Mouse (Mus musculus): ENCODE data around the gene Prmt9. TPM values are rescaled to one million over a fixed set of nuclear protein-coding genes. Genes with fewer than 3 reads are reported as not detected.

Prmt9 gene
- total RNA-seq (2018; cell fraction: chromatin; rRNA removed): 100 to 1,000 TPM in 14 of 26 experiments, 10 to 100 TPM in 12; 28.2 to 133 (median 102) TPM
- total RNA-seq (2018; cell fraction: cytosol; rRNA removed): 10 to 100 TPM; 17.7 to 34.6 (median 23.2) TPM
- 10 to 100 TPM; 22.3 to 72.3 (median 54.1) TPM for total RNA-seq (2018; cell fraction: nucleus; rRNA removed)
- polyA plus RNA-seq (2018): 17.9 to 22.7 TPM (median 19.0 TPM) in 3 replicates

DNA sequence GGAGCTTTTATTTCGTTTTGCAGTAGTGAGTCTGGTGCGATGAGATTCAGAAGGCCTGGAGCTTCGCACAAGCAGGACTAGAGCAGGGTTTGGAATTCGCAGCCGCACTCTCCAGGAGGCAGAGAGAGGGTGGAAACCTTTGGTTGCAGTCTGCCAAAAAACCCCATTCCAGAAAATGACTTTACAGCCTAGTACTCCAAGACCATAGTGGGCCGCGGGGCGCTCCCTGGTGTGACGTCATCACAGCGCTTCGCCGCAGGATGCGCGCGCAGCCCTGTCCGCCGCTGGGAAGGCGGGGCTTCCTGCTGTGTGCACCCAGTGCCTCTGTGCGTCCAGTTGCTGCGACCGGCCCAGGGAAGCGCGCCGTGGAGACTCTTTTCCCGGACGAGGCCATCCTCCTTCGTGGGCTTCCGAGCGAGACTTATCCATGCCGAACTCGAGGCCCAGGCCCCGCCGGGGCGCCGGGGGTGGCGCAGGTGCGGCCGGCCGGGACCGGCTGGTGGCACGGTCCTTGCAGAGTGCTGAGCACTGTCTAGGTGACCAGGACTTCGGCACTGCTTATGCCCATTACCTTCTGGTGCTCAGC is at the start of gene Prmt9:
Prmt9 (plus strand) TSS at position 277 of the 586 bp plus-strand sequence.
- H3K79me2 ChIP-seq (ENCODE audit: inconsistent target): peaks cover 47% of the 10 kb centered on the region
- H3K36me3 ChIP-seq (ENCODE audit: inconsistent target): peaks cover 30% of the 10 kb centered on the region
- peak within 1 kb of the TSS; percentile 47 for H3K27ac ChIP-seq
- H3K4me3 ChIP-seq (ENCODE audit: inconsistent target): peak within 1 kb of the TSS; percentile 71
- 5% methylated on average over 42 of the region's 42 CpGs for WGBS (ENCODE audit: missing documents)

DNA sequence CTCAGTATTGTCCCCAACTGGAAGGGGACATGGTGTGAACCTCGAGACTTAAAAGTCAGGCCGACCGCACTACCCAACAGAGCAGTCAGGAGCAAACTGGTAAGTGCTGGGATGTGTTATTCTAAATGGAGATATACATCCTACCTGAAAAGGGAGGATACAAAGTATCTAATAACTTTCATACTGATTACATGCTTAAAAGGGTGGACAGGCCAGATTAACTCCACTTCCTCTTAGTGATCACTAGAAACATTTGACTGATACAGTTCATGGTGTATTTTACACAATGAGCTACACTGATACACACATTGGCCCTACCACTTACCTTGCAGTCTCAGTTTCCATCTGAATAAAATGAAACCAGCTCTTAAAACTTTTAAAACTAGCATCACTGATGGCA is 48.9 kb upstream of the Prmt9 start:
- Histone ChIP-seq H3K27ac (no peak overlapping the region), H3K4me3 (ENCODE audit: inconsistent target) (no peak overlapping the region), H3K36me3 (ENCODE audit: inconsistent target) (no peaks in the 10 kb centered on the region), H3K79me2 (ENCODE audit: inconsistent target) (peaks cover 100% of the 10 kb centered on the region)
- WGBS (ENCODE audit: missing documents): no CpG with 5 or more reads among the region's 3 CpGs

DNA sequence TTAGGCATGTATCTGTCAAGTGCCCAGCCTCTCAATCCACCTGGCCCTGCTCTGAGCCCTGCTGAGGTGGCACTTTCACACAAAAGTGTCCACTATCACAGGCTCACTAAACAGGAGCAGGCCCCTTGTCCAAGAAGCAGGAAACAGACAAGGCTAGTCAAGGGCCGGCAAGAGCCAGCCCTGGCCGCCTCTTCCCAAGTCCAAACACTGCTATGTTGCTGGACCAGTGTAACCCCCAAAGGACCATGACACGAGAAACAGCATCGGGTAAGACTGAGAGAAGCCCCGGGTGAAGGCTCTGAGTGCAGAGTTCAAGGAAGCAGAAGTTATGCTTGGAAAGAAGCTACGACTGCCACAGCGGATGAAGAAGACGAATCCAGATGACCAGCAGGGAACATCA is 48.1 kb upstream of the Prmt9 start:
- no peak overlapping the region for H3K27ac ChIP-seq
- peaks cover 100% of the 10 kb centered on the region for H3K79me2 ChIP-seq (ENCODE audit: inconsistent target)
- H3K4me3 ChIP-seq (ENCODE audit: inconsistent target): no peak overlapping the region
- no peaks in the 10 kb centered on the region for H3K36me3 ChIP-seq (ENCODE audit: inconsistent target)
- WGBS (ENCODE audit: missing documents): 91% methylated on average over 6 of the region's 8 CpGs

DNA sequence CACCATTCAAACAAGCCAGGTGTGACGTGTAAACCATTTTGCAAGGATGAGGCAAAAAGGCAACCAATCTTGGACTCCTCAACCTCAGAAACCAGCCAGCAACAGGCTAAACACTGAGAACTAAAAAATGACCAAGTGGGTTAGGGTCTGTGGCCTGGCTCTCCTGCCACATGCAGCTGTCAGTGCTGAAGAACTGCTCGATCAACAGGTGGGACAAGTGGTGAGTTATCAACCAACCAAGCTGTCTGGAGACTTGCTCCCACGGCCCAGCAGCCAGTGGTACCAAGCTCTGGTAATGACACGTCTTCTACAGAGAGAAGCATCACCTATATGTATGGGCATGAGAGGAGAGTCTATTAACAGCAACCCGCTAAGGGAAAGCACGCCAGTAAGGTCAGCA is 46.6 kb upstream of the Prmt9 start:
- Histone ChIP-seq H3K36me3 (ENCODE audit: inconsistent target) (no peaks in the 10 kb centered on the region), H3K79me2 (ENCODE audit: inconsistent target) (peaks cover 100% of the 10 kb centered on the region), H3K27ac (no peak overlapping the region), H3K4me3 (ENCODE audit: inconsistent target) (no peak overlapping the region)
- 93% methylated on average over 6 of the region's 6 CpGs for WGBS (ENCODE audit: missing documents)

DNA sequence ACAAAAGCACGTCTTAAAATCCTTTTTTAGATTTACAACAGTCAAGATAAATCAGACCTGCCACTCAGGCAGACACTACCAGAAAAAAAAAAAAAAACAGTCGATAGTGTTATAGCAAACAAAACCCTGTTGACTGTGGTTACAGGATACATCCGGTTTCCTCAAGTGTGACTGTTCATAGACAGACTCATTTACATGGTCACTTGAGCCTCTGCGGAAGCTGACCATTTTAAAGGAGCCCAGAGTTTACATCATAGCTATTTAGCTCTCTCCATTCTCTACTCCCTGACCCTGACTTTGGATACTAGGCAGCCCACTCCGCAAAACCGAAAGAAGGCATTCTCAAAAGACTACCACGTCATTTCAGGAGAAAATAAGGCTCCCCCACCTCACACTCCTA is 42.7 kb upstream of the Prmt9 start:
- 81% methylated on average over 7 of the region's 7 CpGs for WGBS (ENCODE audit: missing documents)

DNA sequence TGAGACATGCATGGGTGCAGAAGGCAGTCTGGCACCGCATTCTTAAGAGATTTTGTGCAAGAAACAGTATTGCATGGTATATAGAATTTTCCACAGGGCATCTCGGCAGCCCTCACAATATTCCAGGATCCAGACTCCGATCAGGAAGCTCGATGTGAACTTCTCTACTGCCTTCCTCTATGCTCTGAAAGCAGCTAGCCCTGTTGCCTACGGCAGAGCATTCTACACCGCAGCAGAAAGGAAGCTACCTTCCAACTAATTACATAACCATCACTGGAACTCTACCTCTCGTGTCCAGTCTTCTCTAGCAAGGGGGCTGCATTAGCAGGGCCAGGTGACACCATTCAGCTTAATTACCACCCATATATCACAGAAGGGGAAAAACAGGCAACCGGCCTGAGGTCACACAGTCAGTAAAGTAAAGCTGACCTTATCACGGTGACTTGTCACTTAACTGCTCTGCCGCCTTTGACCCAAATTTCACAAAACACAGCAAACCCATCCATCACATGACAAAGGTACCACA is 41.6 kb upstream of the Prmt9 start:
- 90% methylated on average over 10 of the region's 10 CpGs for WGBS (ENCODE audit: missing documents)
- no peak overlapping the region for H3K27ac ChIP-seq
- no peak overlapping the region for H3K4me3 ChIP-seq (ENCODE audit: inconsistent target)
- peaks cover 100% of the 10 kb centered on the region for H3K79me2 ChIP-seq (ENCODE audit: inconsistent target)
- H3K36me3 ChIP-seq (ENCODE audit: inconsistent target): no peaks in the 10 kb centered on the region

More for the DNA sequence above, 42.7 kb upstream of the Prmt9 start:
- no peak overlapping the region for H3K27ac ChIP-seq
- peaks cover 100% of the 10 kb centered on the region for H3K79me2 ChIP-seq (ENCODE audit: inconsistent target)
- no peaks in the 10 kb centered on the region for H3K36me3 ChIP-seq (ENCODE audit: inconsistent target)
- H3K4me3 ChIP-seq (ENCODE audit: inconsistent target): no peak overlapping the region

DNA sequence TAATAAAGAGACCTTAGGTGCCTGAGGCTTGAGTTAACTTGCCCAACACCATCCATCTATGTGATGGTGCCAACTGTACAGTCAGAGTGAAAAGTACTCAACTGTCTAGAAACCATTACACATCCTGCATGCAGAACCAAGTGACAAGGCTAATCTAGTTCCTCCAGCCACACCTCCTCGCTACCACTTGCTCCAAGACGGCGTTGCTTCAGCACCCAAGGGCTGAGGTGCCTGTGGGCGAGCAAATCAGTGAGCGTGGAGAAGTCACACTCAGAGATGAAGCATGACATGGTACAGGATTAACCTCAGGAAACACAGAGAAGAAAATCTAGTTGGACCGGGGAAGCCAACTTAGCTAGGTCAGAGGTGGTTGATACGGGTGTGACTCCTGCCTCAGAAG is 40.2 kb upstream of the Prmt9 start:
- peaks cover 100% of the 10 kb centered on the region for H3K79me2 ChIP-seq (ENCODE audit: inconsistent target)
- WGBS (ENCODE audit: missing documents): 44% methylated on average over 7 of the region's 7 CpGs
- H3K27ac ChIP-seq: no peak overlapping the region
- no peak overlapping the region for H3K4me3 ChIP-seq (ENCODE audit: inconsistent target)
- H3K36me3 ChIP-seq (ENCODE audit: inconsistent target): no peaks in the 10 kb centered on the region

DNA sequence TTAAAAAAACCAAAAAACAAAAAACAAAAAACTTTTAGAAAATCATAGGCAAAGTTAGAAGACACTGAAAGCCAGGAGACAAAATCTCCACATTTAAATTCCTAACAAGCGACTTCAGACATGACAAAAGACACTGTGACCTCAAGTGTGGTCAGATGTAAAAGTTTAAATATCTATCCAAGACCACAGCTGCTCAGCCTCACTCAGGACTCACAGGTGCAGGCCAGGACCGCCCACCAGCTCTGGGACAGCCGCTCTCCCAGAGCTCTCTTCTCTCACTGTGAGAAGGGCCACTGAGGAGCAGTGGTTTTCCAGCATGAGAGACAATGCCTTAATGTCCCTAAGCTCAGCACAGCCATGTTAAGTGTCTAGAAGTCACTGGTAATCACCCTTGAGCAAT is 38.8 kb upstream of the Prmt9 start:
- Histone ChIP-seq H3K4me3 (ENCODE audit: inconsistent target) (no peak overlapping the region), H3K27ac (no peak overlapping the region), H3K36me3 (ENCODE audit: inconsistent target) (no peaks in the 10 kb centered on the region), H3K79me2 (ENCODE audit: inconsistent target) (peaks cover 100% of the 10 kb centered on the region)
- WGBS (ENCODE audit: missing documents): 97% methylated on average over 3 of the region's 3 CpGs

DNA sequence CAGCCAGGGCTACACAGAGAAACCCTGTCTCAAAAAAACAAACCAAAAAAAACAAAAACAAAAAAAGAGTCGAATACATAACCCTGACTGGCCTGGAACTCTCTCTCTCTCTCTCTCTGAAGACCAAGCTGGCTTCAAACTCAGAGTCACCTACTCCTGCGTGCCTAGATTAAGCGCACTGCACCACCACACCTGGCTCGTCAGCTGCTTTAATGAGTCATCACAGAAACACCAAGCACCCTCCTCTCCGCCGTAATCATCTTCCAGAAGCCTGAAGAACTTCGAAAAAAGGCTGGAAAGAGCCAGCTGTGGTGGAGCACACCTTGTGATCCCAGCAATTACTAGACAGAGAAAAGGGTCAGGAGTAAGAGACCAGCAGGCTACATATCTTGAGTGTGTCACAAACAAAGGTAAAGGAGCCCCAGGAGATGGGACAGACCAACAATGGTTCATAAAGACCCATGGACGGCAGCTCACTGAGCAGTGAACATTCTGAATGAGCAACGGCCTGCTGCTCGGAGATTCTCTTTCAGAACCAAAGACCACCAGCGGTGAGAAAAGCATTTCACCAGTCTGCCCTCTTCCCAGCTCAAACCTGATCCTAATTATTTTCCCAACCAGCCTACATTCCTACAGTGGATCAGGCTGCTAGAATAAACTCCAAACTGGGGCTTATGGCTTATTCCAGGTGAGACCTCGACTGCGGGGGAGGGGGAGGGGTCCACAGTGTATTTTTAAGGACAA is 37.3 kb upstream of the Prmt9 start:
- WGBS (ENCODE audit: missing documents): 93% methylated on average over 12 of the region's 13 CpGs
- H3K27ac ChIP-seq: no peak overlapping the region
- no peak overlapping the region for H3K4me3 ChIP-seq (ENCODE audit: inconsistent target)

DNA sequence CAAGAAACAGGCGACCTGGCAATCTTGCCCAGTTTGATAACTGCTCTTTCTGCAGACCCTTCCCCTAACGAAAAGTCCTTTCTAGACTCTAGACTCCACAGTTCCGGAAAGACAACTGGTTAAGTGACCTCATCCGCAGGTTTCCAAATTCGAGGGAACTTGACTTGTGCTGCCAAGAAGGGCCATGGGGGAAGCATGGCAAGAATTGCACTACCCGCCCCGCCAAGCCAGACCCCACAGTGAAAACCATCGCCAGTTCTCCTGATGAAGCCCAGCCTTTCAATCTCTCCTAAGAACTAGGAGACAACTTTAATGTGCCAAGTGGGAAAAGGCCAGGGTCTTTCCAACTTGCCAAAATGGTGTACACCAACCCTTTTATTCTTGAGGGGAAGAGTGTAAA is 34.0 kb upstream of the Prmt9 start:
- Histone ChIP-seq H3K36me3 (ENCODE audit: inconsistent target) (no peaks in the 10 kb centered on the region), H3K79me2 (ENCODE audit: inconsistent target) (peaks cover 94% of the 10 kb centered on the region), H3K27ac (no peak overlapping the region), H3K4me3 (ENCODE audit: inconsistent target) (no peak overlapping the region; the same call in 1 of the 2 replicates)
- 90% methylated on average over 8 of the region's 8 CpGs for WGBS (ENCODE audit: missing documents)

More for the DNA sequence above, 37.3 kb upstream of the Prmt9 start:
- Histone ChIP-seq H3K36me3 (ENCODE audit: inconsistent target) (no peaks in the 10 kb centered on the region), H3K79me2 (ENCODE audit: inconsistent target) (peaks cover 100% of the 10 kb centered on the region)

DNA sequence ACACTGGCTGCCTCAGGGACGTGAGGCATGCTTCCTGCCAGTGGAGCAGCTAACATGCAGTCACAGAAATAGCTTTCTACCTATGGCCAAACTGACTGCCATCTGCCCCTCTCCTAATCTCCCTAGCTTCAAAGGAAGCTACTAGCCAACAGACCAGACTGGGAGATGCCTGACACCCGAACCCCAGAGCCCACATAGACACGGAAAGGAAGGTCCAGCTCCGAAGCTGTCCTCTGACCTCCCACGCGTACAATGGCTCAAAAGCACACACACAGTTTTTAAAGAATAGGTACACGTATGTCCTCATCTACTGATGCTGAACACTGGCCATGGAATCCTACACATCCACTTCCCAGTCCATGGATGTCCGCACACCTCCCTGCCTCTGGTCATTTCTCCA is 33.4 kb upstream of the Prmt9 start:
- 93% methylated on average over 7 of the region's 8 CpGs for WGBS (ENCODE audit: missing documents)
- Histone ChIP-seq H3K4me3 (ENCODE audit: inconsistent target) (peak overlapping the region; percentile 80), H3K79me2 (ENCODE audit: inconsistent target) (peaks cover 92% of the 10 kb centered on the region), H3K36me3 (ENCODE audit: inconsistent target) (no peaks in the 10 kb centered on the region), H3K27ac (no peak overlapping the region)

DNA sequence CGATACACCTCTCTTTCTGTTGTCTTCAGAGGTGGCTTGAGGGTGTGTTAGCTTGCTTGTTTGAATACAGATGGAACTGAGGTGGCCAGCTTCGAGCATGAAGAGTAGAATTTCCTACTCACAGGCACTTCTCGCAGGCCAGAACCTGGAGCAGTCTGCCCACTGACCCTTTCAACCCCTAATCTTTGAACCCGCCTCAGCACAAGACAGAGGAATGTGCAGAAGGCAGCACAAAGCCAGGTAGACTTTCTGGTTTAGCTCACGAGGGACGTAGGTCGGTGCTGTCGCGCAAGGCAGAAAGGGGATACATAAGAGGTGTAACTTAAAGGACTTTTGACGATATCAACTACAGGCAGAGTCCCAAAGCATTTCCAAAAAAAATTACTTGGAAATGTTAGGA is 32.4 kb upstream of the Prmt9 start:
- Histone ChIP-seq H3K36me3 (ENCODE audit: inconsistent target) (no peaks in the 10 kb centered on the region), H3K4me3 (ENCODE audit: inconsistent target) (peak overlapping the region; percentile 80), H3K27ac (peak overlapping the region; percentile 84), H3K79me2 (ENCODE audit: inconsistent target) (peaks cover 81% of the 10 kb centered on the region)
- WGBS (ENCODE audit: missing documents): 15% methylated on average over 10 of the region's 10 CpGs

DNA sequence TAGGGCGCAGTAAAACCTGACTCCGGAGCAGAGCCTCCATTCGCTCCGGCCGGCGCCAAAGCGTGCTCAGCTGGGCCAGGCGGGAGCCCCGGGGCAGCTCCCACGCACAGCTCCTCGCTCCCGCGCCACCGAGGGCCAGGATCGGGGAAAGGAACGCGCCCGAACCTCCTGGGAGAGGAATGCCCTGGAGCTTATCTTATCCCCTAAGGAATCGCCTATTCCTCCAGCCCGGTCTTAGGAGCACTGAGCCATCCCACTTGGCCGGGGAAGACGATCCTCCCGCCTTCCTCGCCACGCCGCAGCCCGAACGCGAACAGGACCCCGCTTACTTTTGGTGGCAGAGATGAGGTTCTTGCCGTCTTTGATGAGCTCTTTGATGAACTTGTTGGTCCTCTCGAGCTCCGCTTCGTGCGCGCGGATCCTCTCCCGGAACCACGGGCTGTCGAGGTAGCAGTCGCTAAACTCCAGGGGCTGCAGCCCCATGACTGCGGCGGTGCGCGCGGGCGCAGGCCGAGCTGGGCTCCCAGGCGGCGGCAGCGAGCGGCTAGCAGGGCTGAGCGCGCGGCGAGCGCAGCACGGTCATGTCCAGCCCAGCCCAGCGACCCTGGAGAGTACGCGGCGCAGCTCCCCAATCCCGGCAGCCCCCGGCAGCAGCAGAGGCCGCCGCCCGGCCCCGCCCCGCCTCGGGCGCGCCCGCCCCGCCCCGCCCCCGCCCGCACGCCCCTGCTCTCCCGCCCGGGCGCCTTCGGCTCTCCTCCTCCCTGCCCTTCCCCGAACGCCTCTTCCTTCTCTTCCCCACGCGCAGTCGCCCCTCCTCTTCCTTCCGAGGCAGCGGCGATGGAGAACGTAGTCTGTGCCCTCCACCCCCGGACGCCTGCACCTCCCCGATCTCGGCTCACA is 31.6 kb upstream of the Prmt9 start, which contains the start of gene Arhgap10:
Arhgap10 (minus strand) TSS at position 653 of the 900 bp plus-strand sequence.
- Histone ChIP-seq H3K36me3 (ENCODE audit: inconsistent target) (no peaks in the 10 kb centered on the region), H3K79me2 (ENCODE audit: inconsistent target) (peaks cover 74% of the 10 kb centered on the region), H3K27ac (peak within 1 kb of the TSS; percentile 89), H3K4me3 (ENCODE audit: inconsistent target) (peak within 1 kb of the TSS; percentile 80)
- WGBS (ENCODE audit: missing documents): under 1% methylated on average over 67 of the region's 95 CpGs
